Mouse (Mus musculus) intestine, postnatal 0 days (tissue): ENCODE data around the gene Ghrhr. TPM values are rescaled to one million over a fixed set of nuclear protein-coding genes. Genes with fewer than 3 reads are reported as not detected.

Source experiments
- ATAC-seq: fragments of 200-750 bp; cut with Nextera tagmentation; 2 replicates; pipeline ENCODE4 v1.8.0; 2017; ENCODE audit warnings: mild to moderate bottlenecking, moderate TSS enrichment, moderate library complexity
- H3K27ac ChIP-seq: fragments of 300-500 bp; sonication (generic); 2 replicates; pipeline ENCODE4 v1.5.1; 2014; ENCODE audit warnings: mild to moderate bottlenecking, low read depth, low read length, moderate library complexity
- H3K27me3 ChIP-seq: fragments of 300-500 bp; sonication (generic); replicated peaks from 2 replicates; pipeline ENCODE4 v1.6.1; 2014; ENCODE audit warnings: low read length, mixed read lengths; ENCODE audit not compliant: control insufficient read depth, insufficient read depth
- H3K36me3 ChIP-seq: fragments of 300-500 bp; sonication (generic); 2 replicates; pipeline ENCODE4 v1.6.1; 2014; ENCODE audit warnings: mild to moderate bottlenecking, moderate library complexity; ENCODE audit not compliant: control insufficient read depth, insufficient read depth
- H3K4me1 ChIP-seq: fragments of 300-500 bp; sonication (generic); replicated peaks from 2 replicates; pipeline ENCODE4 v1.6.1; 2014; ENCODE audit warnings: antibody characterized with exemption, low read length, mixed read lengths; ENCODE audit not compliant: control insufficient read depth, insufficient read depth
- H3K4me2 ChIP-seq: fragments of 300-500 bp; sonication (generic); replicated peaks from 2 replicates; pipeline ENCODE4 v1.6.1; 2014; ENCODE audit warnings: low read depth, mild to moderate bottlenecking, moderate library complexity
- H3K4me3 ChIP-seq: fragments of 300-500 bp; sonication (generic); 2 replicates; pipeline ENCODE4 v1.5.1; 2014; ENCODE audit warnings: low read depth, low read length
- H3K9ac ChIP-seq: fragments of 300-500 bp; sonication (generic); 2 replicates; pipeline ENCODE4 v1.6.1; 2014; ENCODE audit warnings: mild to moderate bottlenecking, low read depth, low read length
- H3K9me3 ChIP-seq: fragments of 300-500 bp; sonication (generic); 2 replicates; pipeline ENCODE4 v1.6.1; 2016; ENCODE audit warnings: mixed run types; ENCODE audit not compliant: control insufficient read depth
- CTCF ChIP-seq: sonication (generic); IDR thresholded peaks from 2 replicates; pipeline ENCODE4 v1.5.1; 2016; ENCODE audit warnings: low read depth, mild to moderate bottlenecking, control low read depth, antibody characterized with exemption, moderate library complexity
- WGBS: fragments of 180-500 bp; shearing (Covaris S2); extraction: QIAGEN DNeasy Blood & Tissue Kit; methylation state at CpG from one replicate; pipeline ENCODE4 v1.1.7; 2014; 5-methylcytosine and 5-hydroxymethylcytosine counted together
- polyA plus RNA-seq: library from polyadenylated mRNA; unstranded; fragments of >200 nt; fragmentation: Nextera tagmentation; extraction: Ambion mirVana; gene quantifications from 2 replicates; pipeline ENCODE4 v1.2.1, GENCODE M21; 2015

The Ghrhr gene
- polyA plus RNA-seq, 1 experiment from 2014 or later, result not detected

GRCm38 (mm10) chr6:55404421-55404990 lies 28.4 kb downstream of the Ghrhr start:
- TF ChIP-seq CTCF, result no peak
- no peak overlapping the region for H3K4me2 ChIP-seq
- H3K4me3 ChIP-seq, result no peak overlapping the region
- no peak for ATAC-seq
- H3K9ac ChIP-seq, result no peak overlapping the region
- no peaks in the 10 kb centered on the region for H3K36me3 ChIP-seq
- WGBS, result 75% methylated on average over 5 of the region's 5 CpGs
- H3K9me3 ChIP-seq, result no peaks in the 10 kb centered on the region
- H3K27me3 ChIP-seq, result no peaks in the 10 kb centered on the region
- no peak overlapping the region for H3K27ac ChIP-seq
- H3K4me1 ChIP-seq, result no peaks in the 10 kb centered on the region

DNA sequence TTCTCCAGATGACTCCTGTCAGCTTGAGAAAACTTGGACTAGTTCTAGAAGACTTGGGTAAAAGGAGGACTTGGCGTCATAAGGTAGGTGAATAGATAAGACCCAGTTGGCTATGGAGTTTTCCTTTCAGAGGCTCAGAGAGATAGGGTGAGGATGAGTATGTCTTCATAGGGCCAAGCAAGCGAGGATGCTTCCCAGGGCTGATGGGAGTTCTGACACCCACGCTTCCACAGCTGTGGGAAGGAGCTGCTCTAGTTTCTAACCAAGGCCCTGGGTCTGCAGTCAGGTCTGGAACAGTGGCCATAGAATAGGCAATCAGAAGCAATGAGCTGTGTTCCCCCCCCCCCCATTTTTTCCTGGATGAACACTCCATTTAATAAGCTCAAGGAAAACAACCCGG lies 31.2 kb downstream of the Ghrhr start:
- 85% methylated on average over 4 of the region's 4 CpGs for WGBS
- H3K4me2 ChIP-seq, result no peak overlapping the region
- no peaks in the 10 kb centered on the region for H3K9me3 ChIP-seq
- H3K27me3 ChIP-seq, result no peaks in the 10 kb centered on the region
- no peak overlapping the region for H3K9ac ChIP-seq
- H3K36me3 ChIP-seq, result no peaks in the 10 kb centered on the region
- ATAC-seq, result no peak
- H3K4me3 ChIP-seq, result no peak overlapping the region
- H3K27ac ChIP-seq, result no peak overlapping the region
- H3K4me1 ChIP-seq, result no peaks in the 10 kb centered on the region
- TF ChIP-seq CTCF, result no peak

GRCm38 (mm10) chr6:55410119-55410775 lies 34.2 kb downstream of the Ghrhr start:
- 50% methylated on average over 7 of the region's 7 CpGs for WGBS

DNA sequence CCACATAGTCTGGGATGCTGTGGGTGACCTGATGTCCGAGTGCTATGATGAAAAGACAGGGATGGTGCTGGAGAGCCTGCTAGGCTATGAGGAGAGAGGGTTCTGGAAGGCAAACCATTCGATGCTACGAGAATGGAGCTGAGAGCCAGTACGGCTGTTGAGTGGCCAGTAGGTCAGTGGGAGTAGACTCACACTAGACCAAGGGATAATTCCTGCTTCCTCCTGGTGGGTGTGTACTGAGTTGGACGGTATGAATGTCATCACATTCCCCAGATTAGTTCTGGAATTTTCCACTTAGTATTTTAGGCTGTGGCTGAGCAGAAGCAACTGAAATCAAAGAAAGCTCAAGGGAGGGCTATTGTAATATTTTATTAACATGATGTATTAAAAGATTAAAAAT lies 34.9 kb downstream of the Ghrhr start:
- no peak for TF ChIP-seq CTCF
- Histone ChIP-seq H3K36me3 (no peaks in the 10 kb centered on the region), H3K9ac (no peak overlapping the region), H3K4me3 (no peak overlapping the region), H3K9me3 (no peaks in the 10 kb centered on the region), H3K4me1 (no peaks in the 10 kb centered on the region), H3K4me2 (no peak overlapping the region), H3K27ac (no peak overlapping the region), H3K27me3 (no peaks in the 10 kb centered on the region)
- ATAC-seq, result no peak
- WGBS, result 72% methylated on average over 5 of the region's 5 CpGs

More at GRCm38 (mm10) chr6:55410119-55410775, 34.2 kb downstream of the Ghrhr start:
- no peak overlapping the region for H3K9ac ChIP-seq
- no peak for TF ChIP-seq CTCF
- no peaks in the 10 kb centered on the region for H3K27me3 ChIP-seq
- H3K9me3 ChIP-seq, result no peaks in the 10 kb centered on the region
- H3K27ac ChIP-seq, result no peak overlapping the region
- H3K4me1 ChIP-seq, result no peaks in the 10 kb centered on the region
- ATAC-seq, result no peak
- H3K36me3 ChIP-seq, result no peaks in the 10 kb centered on the region
- H3K4me3 ChIP-seq, result no peak overlapping the region
- no peak overlapping the region for H3K4me2 ChIP-seq

DNA sequence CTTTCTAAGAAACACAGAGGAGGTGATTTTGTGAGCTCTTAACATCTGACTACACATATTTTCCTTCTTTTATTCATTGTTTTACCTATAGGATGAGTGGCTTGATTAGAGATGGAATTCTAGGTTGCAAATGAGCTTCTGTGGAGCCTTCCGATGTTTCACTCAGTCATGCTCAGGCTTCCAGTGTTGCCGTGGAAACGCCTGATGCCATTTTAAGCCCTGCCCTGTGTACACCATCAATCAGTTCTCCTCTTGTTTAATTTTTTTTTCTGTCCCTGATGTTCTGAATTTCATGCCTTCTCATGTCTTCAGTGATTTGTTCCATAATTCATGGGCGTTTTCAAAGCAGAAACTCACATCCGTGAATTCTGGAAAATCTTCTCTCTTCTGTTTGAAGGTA lies 40.1 kb downstream of the Ghrhr start:
- H3K27me3 ChIP-seq, result no peaks in the 10 kb centered on the region
- ATAC-seq, result no peak
- WGBS, result 74% methylated on average over 5 of the region's 5 CpGs

GRCm38 (mm10) chr6:55418746-55419410 lies 42.8 kb downstream of the Ghrhr start:
- Histone ChIP-seq H3K36me3 (no peaks in the 10 kb centered on the region), H3K27me3 (no peaks in the 10 kb centered on the region), H3K27ac (no peak overlapping the region), H3K9me3 (no peaks in the 10 kb centered on the region), H3K9ac (no peak overlapping the region), H3K4me1 (no peaks in the 10 kb centered on the region), H3K4me3 (no peak overlapping the region), H3K4me2 (no peak overlapping the region)
- ATAC-seq, result no peak
- TF ChIP-seq CTCF, result no peak
- WGBS, result 45% methylated on average over 2 of the region's 2 CpGs

More for the DNA sequence above, 40.1 kb downstream of the Ghrhr start:
- no peak overlapping the region for H3K4me3 ChIP-seq
- no peak overlapping the region for H3K4me2 ChIP-seq
- no peak overlapping the region for H3K27ac ChIP-seq
- H3K36me3 ChIP-seq, result no peaks in the 10 kb centered on the region
- H3K9ac ChIP-seq, result no peak overlapping the region
- H3K9me3 ChIP-seq, result no peaks in the 10 kb centered on the region
- no peak for TF ChIP-seq CTCF
- H3K4me1 ChIP-seq, result no peaks in the 10 kb centered on the region
